Mouse (Mus musculus): ENCODE results near the gene Gm20388. TPM values are rescaled to one million over a fixed set of nuclear protein-coding genes. Genes with fewer than 3 reads are reported as not detected.
A peak's percentile ranks its signal among the peaks of the same experiment; 100 is the strongest.

The Gm20388 gene
- polyA plus RNA-seq, 1 experiment from 2014 or later: 5.5 TPM

DNA sequence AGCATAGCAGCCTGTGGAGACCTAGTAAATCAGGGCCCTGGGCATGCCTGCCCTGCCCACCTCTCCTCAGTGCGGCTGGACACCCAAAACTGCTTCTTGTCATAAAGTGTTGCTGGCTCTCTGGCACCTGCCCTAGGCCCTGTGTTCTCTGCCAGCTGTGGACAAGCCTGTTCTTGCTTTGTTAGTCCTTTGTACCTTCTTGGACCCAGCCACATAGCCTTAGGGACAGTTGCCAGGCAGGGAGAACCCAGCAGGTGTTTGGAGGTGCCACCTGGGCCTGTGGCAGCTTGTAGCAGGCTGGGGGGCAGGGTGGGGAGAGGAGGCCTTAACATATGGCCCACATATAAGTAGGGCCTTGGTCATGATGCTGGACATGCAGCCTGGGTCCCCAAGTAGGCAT is 463.4 kb downstream of the Gm20388 start:
- no peak for DNase-seq (ENCODE audit: extremely low spot score, low spot score)
- Histone ChIP-seq H3K9me3 (no peaks in the 10 kb centered on the region), H3K4me3 (no peak overlapping the region), H3K27ac (peak overlapping the region; percentile 73), H3K36me3 (replicated peaks) (no peaks in the 10 kb centered on the region), H3K4me1 (peaks cover 97% of the 10 kb centered on the region), H3K27me3 (ENCODE audit: poor library complexity, severe bottlenecking) (peaks cover 62% of the 10 kb centered on the region)
- WGBS: 81% methylated on average over 1 of the region's 1 CpGs

- Histone ChIP-seq H3K4me1 (peaks cover 97% of the 10 kb centered on the region), H3K27me3 (ENCODE audit: poor library complexity, severe bottlenecking) (peaks cover 66% of the 10 kb centered on the region), H3K27ac (peak overlapping the region; percentile 73), H3K9me3 (no peaks in the 10 kb centered on the region), H3K36me3 (replicated peaks) (no peaks in the 10 kb centered on the region), H3K4me3 (no peak overlapping the region)
- WGBS: 49% methylated on average over 9 of the region's 9 CpGs
- no peak for DNase-seq (ENCODE audit: extremely low spot score, low spot score)
Measured at GRCm38 (mm10) chr8:120374514-120374913, 463.9 kb downstream of the Gm20388 start.

DNA sequence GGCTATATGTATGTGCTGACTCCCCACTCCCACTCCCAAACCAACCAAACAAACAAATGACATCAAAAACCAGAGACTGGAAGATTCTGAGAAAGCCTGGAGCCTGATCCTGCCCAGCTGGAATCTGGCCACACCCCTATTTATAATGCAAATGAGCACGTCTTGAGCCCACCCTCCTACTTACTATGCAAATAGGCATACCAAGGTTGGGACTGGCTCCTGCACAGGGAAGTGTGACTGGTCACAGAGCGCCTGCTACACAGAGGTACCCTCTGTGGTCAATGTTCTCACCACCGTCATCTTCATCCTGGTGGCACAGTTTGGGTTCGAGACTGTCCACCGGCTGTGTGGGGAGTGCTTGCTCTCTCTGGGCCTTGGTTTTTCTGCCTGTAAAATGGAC is 464.5 kb downstream of the Gm20388 start:
- Histone ChIP-seq H3K4me3 (no peak overlapping the region), H3K36me3 (replicated peaks) (no peaks in the 10 kb centered on the region), H3K27ac (peak overlapping the region; percentile 73), H3K27me3 (ENCODE audit: poor library complexity, severe bottlenecking) (peaks cover 73% of the 10 kb centered on the region), H3K4me1 (peaks cover 97% of the 10 kb centered on the region), H3K9me3 (no peaks in the 10 kb centered on the region)
- no peak for DNase-seq (ENCODE audit: extremely low spot score, low spot score)
- WGBS: 36% methylated on average over 5 of the region's 5 CpGs

- DNase-seq (ENCODE audit: extremely low spot score, low spot score): no peak
- 57% methylated on average over 4 of the region's 4 CpGs for WGBS
- H3K27ac ChIP-seq: peak overlapping the region; percentile 75
- H3K9me3 ChIP-seq: no peaks in the 10 kb centered on the region
- H3K27me3 ChIP-seq (ENCODE audit: poor library complexity, severe bottlenecking): peaks cover 83% of the 10 kb centered on the region
- peaks cover 100% of the 10 kb centered on the region for H3K4me1 ChIP-seq
- no peak overlapping the region for H3K4me3 ChIP-seq
- no peaks in the 10 kb centered on the region for H3K36me3 ChIP-seq (replicated peaks)
Measured at GRCm38 (mm10) chr8:120376215-120376614, 465.6 kb downstream of the Gm20388 start.

- Histone ChIP-seq H3K9me3 (no peaks in the 10 kb centered on the region), H3K27me3 (ENCODE audit: poor library complexity, severe bottlenecking) (peaks cover 77% of the 10 kb centered on the region), H3K4me1 (peaks cover 100% of the 10 kb centered on the region), H3K4me3 (no peak overlapping the region), H3K36me3 (replicated peaks) (no peaks in the 10 kb centered on the region), H3K27ac (peak overlapping the region; percentile 75)
- no peak for DNase-seq (ENCODE audit: extremely low spot score, low spot score)
- 66% methylated on average over 22 of the region's 22 CpGs for WGBS
Measured at GRCm38 (mm10) chr8:120376847-120377802, 466.5 kb downstream of the Gm20388 start.

DNA sequence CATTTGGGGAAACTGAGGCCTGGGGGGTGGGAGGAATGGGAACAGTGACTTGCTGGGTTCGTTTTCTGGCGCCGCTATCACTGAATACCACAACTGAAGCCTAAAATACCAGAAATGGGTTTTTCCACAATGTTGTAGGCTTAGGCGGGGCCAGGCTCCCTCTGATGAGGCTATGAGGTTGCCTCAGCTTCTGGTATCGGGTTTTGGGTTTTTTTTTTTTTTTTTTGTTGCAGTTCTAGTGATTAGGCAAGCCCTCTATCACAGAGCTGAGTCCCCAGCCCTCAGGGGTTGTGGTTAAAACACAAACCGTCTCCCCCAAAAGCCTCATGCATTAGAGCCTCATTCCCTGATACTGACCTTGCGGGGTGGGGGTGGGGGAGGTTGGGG is 467.2 kb downstream of the Gm20388 start:
- Histone ChIP-seq H3K9me3 (no peaks in the 10 kb centered on the region), H3K4me1 (peaks cover 100% of the 10 kb centered on the region), H3K27ac (no peak overlapping the region), H3K27me3 (ENCODE audit: poor library complexity, severe bottlenecking) (peaks cover 77% of the 10 kb centered on the region), H3K36me3 (replicated peaks) (no peaks in the 10 kb centered on the region), H3K4me3 (no peak overlapping the region)
- WGBS: 72% methylated on average over 7 of the region's 7 CpGs
- no peak for DNase-seq (ENCODE audit: extremely low spot score, low spot score)

DNA sequence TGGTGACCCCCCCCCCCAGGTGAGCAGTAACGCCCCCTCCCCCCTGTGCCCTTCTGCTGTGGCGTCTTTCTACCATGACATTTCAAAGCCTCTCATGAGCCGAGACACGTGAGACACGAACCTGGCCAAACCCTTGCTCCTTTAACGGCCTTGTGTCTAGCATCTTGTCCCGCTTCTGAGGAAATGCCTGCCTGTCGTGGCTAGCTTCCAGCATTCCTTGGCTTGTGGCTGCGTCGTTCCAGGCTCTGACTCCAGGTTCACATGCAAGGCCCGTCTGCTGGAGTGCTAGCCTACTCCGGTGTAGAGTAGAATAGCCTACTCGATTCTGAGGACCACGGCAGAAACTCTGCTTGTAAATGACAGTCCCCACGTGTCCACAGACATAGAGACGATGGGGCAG is 467.7 kb downstream of the Gm20388 start:
- H3K36me3 ChIP-seq (replicated peaks): no peaks in the 10 kb centered on the region
- 66% methylated on average over 16 of the region's 16 CpGs for WGBS
- H3K27ac ChIP-seq: peak overlapping the region; percentile 48; the same call in 1 of the 2 replicates
- H3K9me3 ChIP-seq: no peaks in the 10 kb centered on the region
- H3K27me3 ChIP-seq (ENCODE audit: poor library complexity, severe bottlenecking): peaks cover 77% of the 10 kb centered on the region
- H3K4me3 ChIP-seq: no peak overlapping the region
- no peak for DNase-seq (ENCODE audit: extremely low spot score, low spot score)
- H3K4me1 ChIP-seq: peaks cover 100% of the 10 kb centered on the region

GRCm38 (mm10) chr8:120379015-120379414 is 468.4 kb downstream of the Gm20388 start:
- H3K27me3 ChIP-seq (ENCODE audit: poor library complexity, severe bottlenecking): peaks cover 79% of the 10 kb centered on the region
- 24% methylated on average over 3 of the region's 3 CpGs for WGBS
- no peak overlapping the region for H3K4me3 ChIP-seq
- H3K36me3 ChIP-seq (replicated peaks): no peaks in the 10 kb centered on the region
- peaks cover 100% of the 10 kb centered on the region for H3K4me1 ChIP-seq
- no peak for DNase-seq (ENCODE audit: extremely low spot score, low spot score)
- H3K27ac ChIP-seq: peak overlapping the region; percentile 48
- no peaks in the 10 kb centered on the region for H3K9me3 ChIP-seq

GRCm38 (mm10) chr8:120381865-120382264 is 471.2 kb downstream of the Gm20388 start:
- WGBS: 34% methylated on average over 4 of the region's 4 CpGs
- Histone ChIP-seq H3K27me3 (ENCODE audit: poor library complexity, severe bottlenecking) (peaks cover 64% of the 10 kb centered on the region), H3K27ac (peak overlapping the region; percentile 73), H3K4me1 (peaks cover 79% of the 10 kb centered on the region), H3K9me3 (peaks cover 5% of the 10 kb centered on the region; the same call in 1 of the 2 replicates), H3K36me3 (replicated peaks) (no peaks in the 10 kb centered on the region), H3K4me3 (no peak overlapping the region)
- DNase-seq (ENCODE audit: extremely low spot score, low spot score): no peak

- H3K9me3 ChIP-seq: peaks cover 5% of the 10 kb centered on the region; the same call in 1 of the 2 replicates
- peak overlapping the region; percentile 73 for H3K27ac ChIP-seq
- peaks cover 57% of the 10 kb centered on the region for H3K27me3 ChIP-seq (ENCODE audit: poor library complexity, severe bottlenecking)
- WGBS: 83% methylated on average over 19 of the region's 19 CpGs
- DNase-seq (ENCODE audit: extremely low spot score, low spot score): no peak
- H3K36me3 ChIP-seq (replicated peaks): no peaks in the 10 kb centered on the region
- peaks cover 74% of the 10 kb centered on the region for H3K4me1 ChIP-seq
- no peak overlapping the region for H3K4me3 ChIP-seq
Measured at GRCm38 (mm10) chr8:120382436-120383203, 472.0 kb downstream of the Gm20388 start.

GRCm38 (mm10) chr8:120383204-120383560 is 472.5 kb downstream of the Gm20388 start:
- H3K27ac ChIP-seq: peak overlapping the region; percentile 73
- peaks cover 68% of the 10 kb centered on the region for H3K4me1 ChIP-seq
- WGBS: 81% methylated on average over 6 of the region's 6 CpGs
- no peak overlapping the region for H3K4me3 ChIP-seq
- peaks cover 51% of the 10 kb centered on the region for H3K27me3 ChIP-seq (ENCODE audit: poor library complexity, severe bottlenecking)
- no peak for DNase-seq (ENCODE audit: extremely low spot score, low spot score)
- H3K36me3 ChIP-seq (replicated peaks): no peaks in the 10 kb centered on the region
- peaks cover 5% of the 10 kb centered on the region; the same call in 1 of the 2 replicates for H3K9me3 ChIP-seq

- H3K36me3 ChIP-seq (replicated peaks): no peaks in the 10 kb centered on the region
- peaks cover 5% of the 10 kb centered on the region; the same call in 1 of the 2 replicates for H3K9me3 ChIP-seq
- no peak for DNase-seq (ENCODE audit: extremely low spot score, low spot score)
- peak overlapping the region; percentile 73; the same call in 1 of the 2 replicates for H3K27ac ChIP-seq
- H3K4me1 ChIP-seq: peaks cover 63% of the 10 kb centered on the region
- peaks cover 46% of the 10 kb centered on the region for H3K27me3 ChIP-seq (ENCODE audit: poor library complexity, severe bottlenecking)
- H3K4me3 ChIP-seq: no peak overlapping the region
- 44% methylated on average over 6 of the region's 6 CpGs for WGBS
Measured at GRCm38 (mm10) chr8:120383713-120384112, 473.1 kb downstream of the Gm20388 start.

DNA sequence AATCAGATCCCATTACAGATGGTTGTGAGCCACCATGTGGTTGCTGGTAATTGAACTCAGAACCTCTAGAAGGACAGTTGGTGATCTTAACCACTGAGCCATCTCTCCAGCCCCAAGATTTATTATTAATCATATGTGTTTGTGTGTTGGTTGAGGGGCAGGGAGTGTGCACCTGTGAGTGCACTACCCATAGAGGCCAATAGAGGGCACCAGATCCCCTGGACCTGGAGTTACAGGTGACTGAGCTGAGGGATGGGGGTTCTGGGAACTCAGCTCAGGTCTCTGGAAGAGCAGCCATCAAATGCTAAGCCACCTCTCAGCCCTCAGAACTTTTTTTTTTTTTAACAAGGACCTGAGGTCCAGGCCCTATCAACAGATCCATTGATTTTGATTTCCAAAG is 474.1 kb downstream of the Gm20388 start:
- no peaks in the 10 kb centered on the region for H3K36me3 ChIP-seq (replicated peaks)
- peaks cover 5% of the 10 kb centered on the region; the same call in 1 of the 2 replicates for H3K9me3 ChIP-seq
- no peak overlapping the region for H3K27ac ChIP-seq
- H3K4me1 ChIP-seq: peaks cover 57% of the 10 kb centered on the region
- no peak for DNase-seq (ENCODE audit: extremely low spot score, low spot score)
- H3K27me3 ChIP-seq (ENCODE audit: poor library complexity, severe bottlenecking): peaks cover 35% of the 10 kb centered on the region
- H3K4me3 ChIP-seq: no peak overlapping the region
